Mouse (Mus musculus) olfactory bulb, adult 2 months (tissue): Measurements from ENCODE around the gene Gm4756.

Experiments
- CTCF ChIP-seq: fragments of 200-500 bp; IDR thresholded peaks from 2 replicates; pipeline ENCODE4 v1.5.1; 2012; ENCODE audit warnings: low read depth, mild to moderate bottlenecking, low read length, moderate library complexity; ENCODE audit not compliant: insufficient read depth
- POLR2A ChIP-seq: fragments of 200-500 bp; IDR thresholded peaks from 2 replicates; pipeline ENCODE4 v1.6.1; 2012; ENCODE audit warnings: mild to moderate bottlenecking, low read depth, low read length, moderate library complexity; ENCODE audit not compliant: insufficient read depth

- no peak for TF ChIP-seq CTCF
- TF ChIP-seq POLR2A, result no peak
Observed at GRCm38 (mm10) chr12:72679635-72680034, 30.2 kb upstream of the Gm4756 start.
